Mouse (Mus musculus): Measurements from ENCODE around the gene Ctdnep1.
"Not testable (repeated sequence)": the region's sequence is repeated elsewhere in the genome, so short reads cannot be mapped to it uniquely, and the experiment has no call there.

GRCm38 (mm10) chr11:70016177-70016576 lies 35.2 kb downstream of the Ctdnep1 start:
- TF ChIP-seq POLR2A (IDR thresholded peaks at IDR 0.05; ENCODE audit: borderline replicate concordance, control insufficient read depth, low read depth, low read length); CTCF (IDR thresholded peaks at IDR 0.05; ENCODE audit: control insufficient read depth, insufficient read depth, low read length): not testable (repeated sequence)

All from bone marrow, adult 2 months (tissue).